Mouse (Mus musculus): ENCODE measurements at regions not wholly inside any gene's neighbourhood (a gene's known extent, or its start where the extent isn't known, plus 50 kb on each side); places are given as distances from the start of the nearest gene placed in this dataset.
"Not testable (repeated sequence)": the region's sequence is repeated elsewhere in the genome, so short reads cannot be mapped to it uniquely, and the experiment has no call there.

- ATAC-seq; H3K4me2 ChIP-seq (replicated peaks): not testable (repeated sequence)
- 92% methylated on average over 4 of the region's 4 CpGs for WGBS
These were observed 54.0 kb upstream of the Krba1 start for GRCm38 (mm10) chr6:48341367-48341766.

GRCm38 (mm10) chr6:48336964-48337363 lies 58.4 kb upstream of the Krba1 start:
- H3K9me3 ChIP-seq; ATAC-seq; H3K4me2 ChIP-seq (replicated peaks); H3K27ac ChIP-seq; H3K4me1 ChIP-seq (replicated peaks); H3K4me3 ChIP-seq (replicated peaks); H3K27me3 ChIP-seq (replicated peaks); H3K9ac ChIP-seq; H3K36me3 ChIP-seq: not testable (repeated sequence)
- 81% methylated on average over 3 of the region's 3 CpGs for WGBS

More at GRCm38 (mm10) chr6:48341367-48341766, 54.0 kb upstream of the Krba1 start:
- H3K9me3 ChIP-seq; H3K4me1 ChIP-seq (replicated peaks); H3K4me3 ChIP-seq (replicated peaks); H3K27me3 ChIP-seq (replicated peaks); H3K9ac ChIP-seq; H3K27ac ChIP-seq; H3K36me3 ChIP-seq: not testable (repeated sequence)

- no peaks in the 10 kb centered on the region for H3K9me3 ChIP-seq
- no peak overlapping the region for H3K9ac ChIP-seq
- no peak overlapping the region for H3K4me2 ChIP-seq (replicated peaks)
- H3K4me1 ChIP-seq (replicated peaks): no peaks in the 10 kb centered on the region
- 60% methylated on average over 1 of the region's 1 CpGs for WGBS
- no peak for ATAC-seq
- no peaks in the 10 kb centered on the region for H3K36me3 ChIP-seq
- H3K4me3 ChIP-seq (replicated peaks): no peak overlapping the region
- H3K27me3 ChIP-seq (replicated peaks): no peaks in the 10 kb centered on the region
- H3K27ac ChIP-seq: no peak overlapping the region
These were observed 107.4 kb upstream of the Krba1 start for GRCm38 (mm10) chr6:48288011-48288410.

DNA sequence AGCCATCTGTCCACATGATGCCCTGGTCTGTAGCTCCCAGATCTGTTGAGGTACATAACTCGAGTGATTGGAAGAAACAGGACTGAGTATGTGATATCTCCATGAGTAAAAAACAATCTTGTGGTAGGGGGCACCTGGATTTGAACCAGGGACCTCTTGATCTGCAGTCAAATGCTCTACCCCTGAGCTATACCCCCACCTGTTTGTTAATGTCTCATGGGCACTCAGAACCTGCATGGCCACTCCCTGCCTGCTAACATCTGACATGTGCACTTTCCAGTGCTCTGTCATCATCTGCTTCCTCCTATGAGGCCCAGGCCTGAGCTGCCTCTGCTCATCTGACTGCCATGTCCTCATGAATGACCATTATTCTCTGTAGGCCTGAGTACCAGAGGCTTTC lies 115.7 kb upstream of the Krba1 start:
- H3K27ac ChIP-seq; H3K4me3 ChIP-seq (replicated peaks); H3K4me2 ChIP-seq (replicated peaks); H3K4me1 ChIP-seq (replicated peaks); H3K36me3 ChIP-seq; H3K27me3 ChIP-seq (replicated peaks); H3K9me3 ChIP-seq; ATAC-seq; H3K9ac ChIP-seq: not testable (repeated sequence)
- WGBS: 68% methylated on average over 1 of the region's 1 CpGs

- not testable (repeated sequence) for H3K27ac ChIP-seq; H3K9ac ChIP-seq; H3K4me1 ChIP-seq (replicated peaks); H3K4me3 ChIP-seq (replicated peaks); ATAC-seq; H3K27me3 ChIP-seq (replicated peaks); H3K9me3 ChIP-seq; H3K4me2 ChIP-seq (replicated peaks); H3K36me3 ChIP-seq
These were observed 133.8 kb upstream of the Krba1 start for GRCm38 (mm10) chr6:48261563-48261962.

DNA sequence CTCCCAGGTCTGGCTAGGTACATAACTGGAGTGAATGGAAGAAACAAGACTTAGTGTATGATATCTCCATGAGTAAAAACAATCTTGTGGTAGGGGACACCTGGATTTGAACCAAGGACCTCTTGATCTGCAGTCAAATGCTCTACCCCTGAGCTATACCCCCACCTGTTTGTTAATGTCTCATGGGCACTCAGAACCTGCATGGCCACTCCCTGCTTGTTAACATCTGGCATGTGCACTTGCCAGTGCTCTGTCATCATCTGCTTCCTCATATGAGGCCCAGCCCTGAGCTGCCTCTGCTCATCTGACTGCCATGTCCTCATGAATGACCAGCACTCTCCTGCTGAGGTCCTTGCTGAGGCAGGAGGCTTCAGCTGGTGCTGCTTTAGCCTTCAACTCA lies 142.4 kb upstream of the Krba1 start:
- not testable (repeated sequence) for H3K9me3 ChIP-seq; H3K9ac ChIP-seq; H3K4me2 ChIP-seq (replicated peaks); H3K27ac ChIP-seq; H3K36me3 ChIP-seq; H3K4me3 ChIP-seq (replicated peaks); ATAC-seq; H3K27me3 ChIP-seq (replicated peaks); H3K4me1 ChIP-seq (replicated peaks)

DNA sequence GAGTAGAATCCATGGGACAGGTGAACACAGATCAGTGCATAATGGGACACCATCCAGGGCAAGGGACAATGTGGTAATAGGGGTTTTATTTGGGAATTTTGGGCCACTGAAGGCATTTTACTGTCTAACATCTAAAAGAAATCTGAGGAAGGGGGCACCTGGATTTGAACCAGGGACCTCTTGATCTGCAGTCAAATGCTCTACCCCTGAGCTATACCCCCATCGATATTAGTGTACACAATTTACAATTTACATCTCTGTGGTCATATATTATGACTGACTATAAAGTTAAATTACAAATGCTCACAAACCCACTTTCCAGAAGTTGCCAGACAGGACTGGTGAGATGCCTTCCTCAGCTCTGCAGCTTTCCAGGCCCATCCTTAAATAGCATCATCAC lies 143.4 kb upstream of the Krba1 start:
- H3K27ac ChIP-seq: no peak overlapping the region
- no peak for ATAC-seq
- H3K9me3 ChIP-seq: no peaks in the 10 kb centered on the region
- H3K4me3 ChIP-seq (replicated peaks): no peak overlapping the region
- H3K9ac ChIP-seq: no peak overlapping the region
- no peaks in the 10 kb centered on the region for H3K4me1 ChIP-seq (replicated peaks)
- H3K4me2 ChIP-seq (replicated peaks): no peak overlapping the region
- H3K27me3 ChIP-seq (replicated peaks): no peaks in the 10 kb centered on the region
- 76% methylated on average over 1 of the region's 1 CpGs for WGBS
- H3K36me3 ChIP-seq: no peaks in the 10 kb centered on the region

DNA sequence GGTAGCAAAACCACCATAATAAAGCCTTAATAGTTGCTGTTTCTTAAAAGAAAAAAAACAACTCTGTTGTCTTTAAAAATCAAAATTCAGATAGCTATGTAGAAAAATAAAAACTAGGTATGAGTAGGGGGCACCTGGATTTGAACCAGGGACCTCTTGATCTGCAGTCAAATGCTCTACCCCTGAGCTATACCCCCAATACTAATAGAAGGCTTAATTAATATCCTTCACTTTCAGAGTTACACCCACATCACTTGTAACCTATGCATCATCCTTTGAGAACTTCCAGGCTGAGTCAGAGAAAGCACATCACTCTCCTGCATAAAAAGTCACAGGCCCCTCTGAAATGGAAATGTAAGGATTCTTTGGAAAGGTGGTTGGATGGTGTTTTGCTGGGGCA lies 151.2 kb upstream of the Krba1 start:
- H3K27me3 ChIP-seq (replicated peaks); H3K9me3 ChIP-seq; H3K4me2 ChIP-seq (replicated peaks); ATAC-seq; H3K9ac ChIP-seq; H3K4me3 ChIP-seq (replicated peaks); H3K27ac ChIP-seq; H3K4me1 ChIP-seq (replicated peaks); H3K36me3 ChIP-seq: not testable (repeated sequence)

DNA sequence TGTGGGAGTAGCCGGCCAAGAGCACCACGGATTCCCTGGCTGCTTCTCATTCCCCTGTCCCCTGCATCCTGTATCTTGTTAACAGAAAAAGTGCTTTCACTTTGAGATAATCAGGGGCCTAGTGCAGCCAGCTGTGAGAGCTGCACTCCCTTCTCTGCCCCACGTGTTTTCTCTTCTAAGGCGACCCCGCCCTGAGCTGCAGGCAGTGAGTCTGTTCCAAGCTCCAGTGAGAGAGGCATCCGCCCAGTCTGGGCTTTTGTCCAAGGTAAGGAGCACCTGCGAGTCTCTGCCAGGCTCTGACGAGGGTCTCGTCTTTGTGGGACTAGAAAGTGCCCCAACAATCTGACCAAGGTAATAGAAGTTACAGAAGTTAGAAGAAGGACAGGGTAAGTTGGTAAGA lies 141.0 kb upstream of the Zfp746 start:
- no peak overlapping the region for H3K4me2 ChIP-seq (replicated peaks)
- no peaks in the 10 kb centered on the region for H3K4me1 ChIP-seq (replicated peaks)
- ATAC-seq: no peak
- H3K4me3 ChIP-seq (replicated peaks): no peak overlapping the region
- no peaks in the 10 kb centered on the region for H3K27me3 ChIP-seq (replicated peaks)
- H3K9ac ChIP-seq: no peak overlapping the region
- H3K9me3 ChIP-seq: no peaks in the 10 kb centered on the region
- 46% methylated on average over 9 of the region's 9 CpGs for WGBS
- no peak overlapping the region for H3K27ac ChIP-seq
- H3K36me3 ChIP-seq: no peaks in the 10 kb centered on the region

- H3K27ac ChIP-seq: no peak overlapping the region
- WGBS: 88% methylated on average over 4 of the region's 4 CpGs
- ATAC-seq: no peak
- no peak overlapping the region for H3K9ac ChIP-seq
- no peaks in the 10 kb centered on the region for H3K27me3 ChIP-seq (replicated peaks)
- H3K36me3 ChIP-seq: no peaks in the 10 kb centered on the region
- no peaks in the 10 kb centered on the region for H3K9me3 ChIP-seq
- no peaks in the 10 kb centered on the region for H3K4me1 ChIP-seq (replicated peaks)
- H3K4me2 ChIP-seq (replicated peaks): no peak overlapping the region
- no peak overlapping the region for H3K4me3 ChIP-seq (replicated peaks)
These were observed 137.8 kb upstream of the Zfp746 start for GRCm38 (mm10) chr6:48224206-48224605.

GRCm38 (mm10) chr6:48222971-48223370 lies 136.6 kb upstream of the Zfp746 start:
- H3K9me3 ChIP-seq: no peaks in the 10 kb centered on the region
- H3K9ac ChIP-seq: no peak overlapping the region
- no peaks in the 10 kb centered on the region for H3K36me3 ChIP-seq
- H3K27ac ChIP-seq: no peak overlapping the region
- no peak overlapping the region for H3K4me2 ChIP-seq (replicated peaks)
- H3K4me3 ChIP-seq (replicated peaks): no peak overlapping the region
- no peaks in the 10 kb centered on the region for H3K4me1 ChIP-seq (replicated peaks)
- no peak for ATAC-seq
- no peaks in the 10 kb centered on the region for H3K27me3 ChIP-seq (replicated peaks)

DNA sequence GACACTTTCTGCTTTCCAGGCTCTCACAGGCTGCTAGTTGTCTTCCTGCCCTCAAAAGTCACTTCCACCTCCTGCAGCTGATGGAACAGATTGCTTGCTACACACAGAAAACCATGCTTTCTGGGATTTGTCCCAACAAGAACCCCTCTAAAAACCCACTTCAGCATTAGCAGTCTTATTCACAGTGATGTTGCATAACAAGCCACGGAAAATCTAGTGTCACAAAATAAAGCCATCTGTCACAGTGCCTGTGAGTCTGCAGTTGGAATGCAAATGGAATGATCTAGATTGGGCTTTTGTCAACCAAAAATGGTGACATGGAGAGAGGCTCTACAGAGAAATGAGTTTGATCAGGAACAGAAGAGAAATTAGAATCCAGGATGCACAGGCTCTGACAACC lies 135.4 kb upstream of the Zfp746 start:
- not testable (repeated sequence) for H3K9ac ChIP-seq; H3K36me3 ChIP-seq; H3K27ac ChIP-seq; H3K9me3 ChIP-seq; H3K4me1 ChIP-seq (replicated peaks); ATAC-seq; H3K4me3 ChIP-seq (replicated peaks); H3K4me2 ChIP-seq (replicated peaks); H3K27me3 ChIP-seq (replicated peaks)
- WGBS: 59% methylated on average over 1 of the region's 1 CpGs

DNA sequence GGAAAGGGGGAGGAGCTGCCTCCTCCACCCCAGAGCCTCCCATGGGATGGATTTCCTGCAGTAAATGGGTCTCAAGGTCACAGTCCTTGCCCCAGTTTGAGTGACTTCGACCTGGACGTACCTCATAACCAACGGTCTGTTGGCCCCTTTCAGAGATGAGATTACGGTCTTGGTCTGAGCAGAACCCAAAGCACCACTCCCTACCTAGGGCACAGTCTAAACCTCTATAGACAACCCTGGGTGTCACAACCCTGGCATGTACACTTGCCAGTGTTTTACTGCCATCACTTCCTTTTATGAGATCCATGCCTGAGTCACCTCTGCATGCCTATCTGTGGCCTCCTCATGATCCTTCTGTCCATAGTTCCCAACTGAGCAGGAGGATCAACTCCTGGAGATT lies 128.8 kb upstream of the Zfp746 start:
- no peaks in the 10 kb centered on the region for H3K36me3 ChIP-seq

GRCm38 (mm10) chr6:48209739-48210138 lies 123.3 kb upstream of the Zfp746 start:
- no peaks in the 10 kb centered on the region for H3K36me3 ChIP-seq
- no peak overlapping the region for H3K4me3 ChIP-seq (replicated peaks)
- no peaks in the 10 kb centered on the region for H3K27me3 ChIP-seq (replicated peaks)
- H3K4me2 ChIP-seq (replicated peaks): no peak overlapping the region
- 95% methylated on average over 2 of the region's 2 CpGs for WGBS
- H3K9ac ChIP-seq: no peak overlapping the region
- no peak overlapping the region for H3K27ac ChIP-seq
- ATAC-seq: no peak
- no peaks in the 10 kb centered on the region for H3K9me3 ChIP-seq
- H3K4me1 ChIP-seq (replicated peaks): no peaks in the 10 kb centered on the region

More for the DNA sequence above, 128.8 kb upstream of the Zfp746 start:
- no peaks in the 10 kb centered on the region for H3K4me1 ChIP-seq (replicated peaks)
- no peak overlapping the region for H3K4me2 ChIP-seq (replicated peaks)
- ATAC-seq: peak; percentile 28; the same call in 1 of the 2 replicates
- no peaks in the 10 kb centered on the region for H3K9me3 ChIP-seq
- no peak overlapping the region for H3K27ac ChIP-seq
- 73% methylated on average over 4 of the region's 4 CpGs for WGBS
- no peaks in the 10 kb centered on the region for H3K27me3 ChIP-seq (replicated peaks)
- H3K4me3 ChIP-seq (replicated peaks): no peak overlapping the region
- H3K9ac ChIP-seq: no peak overlapping the region

All from intestine, embryonic 15.5 days (tissue).